ENCODE assay signal across 17 mouse cellular contexts in the genomic region with DNA sequence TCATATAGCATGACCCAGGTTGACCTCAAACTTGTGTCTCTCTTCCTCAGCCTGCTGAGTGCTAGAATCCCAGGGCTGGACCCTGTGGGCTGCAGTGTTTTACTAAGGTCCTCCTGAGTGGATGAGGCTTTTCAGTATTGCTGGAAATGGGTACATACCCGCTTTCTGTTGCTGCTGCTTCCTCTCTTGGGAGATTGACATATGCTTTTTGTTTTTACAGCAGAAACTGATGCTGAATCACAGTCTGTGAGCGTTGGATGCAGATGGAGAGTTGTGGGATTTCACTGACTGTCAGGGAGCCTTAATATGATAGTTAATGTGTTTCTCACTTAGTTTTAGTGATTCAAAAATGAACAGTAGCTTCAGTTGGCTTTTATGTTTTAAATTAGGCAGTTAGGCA. TPM values are rescaled to one million over a fixed set of nuclear protein-coding genes. Genes with fewer than 3 reads are reported as not detected.
A peak's percentile ranks its signal among the peaks of the same experiment; 100 is the strongest.
DNase-seq lines count a peak whose midpoint lies in the region; ATAC-seq and TF ChIP-seq lines count a peak whose summit lies in the region.
"Had no signal": no experiment of that assay in that cellular context is flagged by ENCODE, and none has a peak within 500 bp of the region (broad histone marks: within the 10 kb centered on the region; RNA-seq: fewer than 3 reads in every experiment).

No protein-coding gene starts in this region.

- TF ChIP-seq POLR2A in CH12.LX (IDR thresholded peaks at IDR 0.05; ENCODE audit: low read depth, low read length) (no peak), myocyte (IDR thresholded peaks at IDR 0.05; ENCODE audit: insufficient read length, low read depth) (no peak)
- TF ChIP-seq POLR2A in embryonic fibroblast, embryonic 13.5 days (IDR thresholded peaks at IDR 0.05; ENCODE audit: low read depth, low read length): no peak

- WGBS in kidney, embryonic 16.5 days: 83% methylated on average over 2 of the region's 2 CpGs

- no peak for ATAC-seq in kidney, embryonic 16.5 days (ENCODE audit: low FRiP score, low TSS enrichment)
- ATAC-seq: lung, postnatal 0 days had no signal

- no peak for TF ChIP-seq EP300 in CH12.LX (IDR thresholded peaks at IDR 0.05; ENCODE audit: low read length)

- no peak for DNase-seq in kidney, adult 9 months
- DNase-seq in CH12.LX (ENCODE audit: extremely low read depth): no peak
- DNase-seq in kidney, postnatal 4 days: no peak
- no peak for DNase-seq in thymus, postnatal 0 days (ENCODE audit: low spot score)
- DNase-seq: kidney, adult 8-10 months; right cerebral cortex, postnatal 25 days had no signal

- H3K4me3 ChIP-seq in kidney, embryonic 16.5 days (ENCODE audit: low read length): no peak overlapping the region
- peak overlapping the region in 1 of 3 experiments; percentile 5 for H3K4me3 ChIP-seq in CH12.LX (replicated peaks in 1 of 3; ENCODE audit: low read depth in 2 of 3, low read length in 2 of 3, poor library complexity in 1 of 3)
- no peak overlapping the region for H3K4me3 ChIP-seq in embryonic fibroblast, embryonic 13.5 days (ENCODE audit: insufficient read depth, low read length)
- no peak overlapping the region for H3K4me3 ChIP-seq in myocyte
- H3K4me3 ChIP-seq: embryonic facial prominence, embryonic 15.5 days; hindbrain, embryonic 10.5 days; midbrain, embryonic 12.5 days; neural tube, embryonic 13.5 days had no signal

- dilution Hi-C loops in CH12.LX (cut with MboI; ENCODE audit: extremely low pct_ligation_motif_present, extremely low pct_unique_long_range_greater_than_20kb, low sequenced_read_pairs): no loop called here

- no peak overlapping the region for H3ac ChIP-seq in myocyte (ENCODE audit: control insufficient read depth, insufficient read length)

- no peak overlapping the region for H3K9ac ChIP-seq in kidney, embryonic 16.5 days (replicated peaks; ENCODE audit: low read length)
- H3K9ac ChIP-seq in CH12.LX (ENCODE audit: insufficient read depth, low read depth): peak overlapping the region; percentile 67
- H3K9ac ChIP-seq: embryonic facial prominence, embryonic 15.5 days; midbrain, embryonic 12.5 days; neural tube, embryonic 13.5 days had no signal

- H3K79me2 ChIP-seq in CH12.LX (replicated peaks; ENCODE audit: control insufficient read depth, extremely low read depth, insufficient read depth, poor library complexity, severe bottlenecking) (peaks cover 99% of the 10 kb centered on the region), myocyte (ENCODE audit: control insufficient read depth, insufficient read depth) (peaks cover 99% of the 10 kb centered on the region)

- H3K36me3 ChIP-seq in kidney, embryonic 16.5 days (ENCODE audit: insufficient read depth, low read length): peaks cover 10% of the 10 kb centered on the region; the same call in 1 of the 2 replicates
- H3K36me3 ChIP-seq in CH12.LX (replicated peaks in 1 of 2; ENCODE audit: control insufficient read depth in 1 of 2, insufficient read depth in 1 of 2, low read length in 1 of 2) (peaks cover 20 to 83% of the 10 kb centered on the region in 2 experiments), myocyte (ENCODE audit: control insufficient read depth, insufficient read depth) (no peaks in the 10 kb centered on the region)

- no peaks in the 10 kb centered on the region for H3K27me3 ChIP-seq in kidney, embryonic 16.5 days (ENCODE audit: insufficient read depth, low read length)
- H3K27me3 ChIP-seq in CH12.LX (replicated peaks): no peaks in the 10 kb centered on the region
- H3K27me3 ChIP-seq in myocyte (ENCODE audit: control insufficient read depth, insufficient read depth, insufficient read length): no peaks in the 10 kb centered on the region
- H3K27me3 ChIP-seq: embryonic facial prominence, embryonic 15.5 days; midbrain, embryonic 12.5 days; neural tube, embryonic 13.5 days had no signal

- in situ Hi-C loops in CH12.LX (cut with MboI; ENCODE audit: low pct_ligation_motif_present, low pct_unique_long_range_greater_than_20kb, low sequenced_read_pairs): no loop called here

- TF ChIP-seq RAD21 in CH12.LX (IDR thresholded peaks at IDR 0.05; ENCODE audit: low read depth, low read length): no peak

- peaks cover 46% of the 10 kb centered on the region for H3K4me1 ChIP-seq in kidney, embryonic 16.5 days (ENCODE audit: insufficient read depth, low read length)
- peaks cover 21 to 82% of the 10 kb centered on the region in 2 experiments for H3K4me1 ChIP-seq in CH12.LX (ENCODE audit: control insufficient read depth in 1 of 2, insufficient read depth in 2 of 2)
- H3K4me1 ChIP-seq in embryonic fibroblast, embryonic 13.5 days (ENCODE audit: control insufficient read depth, insufficient read depth, low read length): peaks cover 29% of the 10 kb centered on the region

- H3K27ac ChIP-seq in kidney, embryonic 16.5 days (ENCODE audit: low read length): 0 out of 2 replicates have a peak overlapping the region, but pooled peaks have one; percentile 20
- H3K27ac ChIP-seq in CH12.LX (ENCODE audit: insufficient read depth, low read depth): peak overlapping the region; percentile 71
- peak overlapping the region; percentile 36; the same call in 1 of the 2 replicates for H3K27ac ChIP-seq in embryonic fibroblast, embryonic 13.5 days (ENCODE audit: insufficient read depth, low read length)
- H3K27ac ChIP-seq: embryonic facial prominence, embryonic 15.5 days; hindbrain, embryonic 10.5 days; midbrain, embryonic 12.5 days; neural tube, embryonic 13.5 days had no signal

- no peaks in the 10 kb centered on the region for H3K9me3 ChIP-seq in kidney, embryonic 16.5 days (ENCODE audit: low read length)
- H3K9me3 ChIP-seq in CH12.LX (replicated peaks; ENCODE audit: low read length): no peaks in the 10 kb centered on the region
- H3K9me3 ChIP-seq: embryonic facial prominence, embryonic 15.5 days; hindbrain, embryonic 10.5 days; midbrain, embryonic 12.5 days; neural tube, embryonic 13.5 days had no signal

- TF ChIP-seq CTCF in CH12.LX (conservative IDR thresholded peaks at IDR 0.05 in 1 of 2, IDR thresholded peaks at IDR 0.05 in 1 of 2; ENCODE audit: low read depth in 2 of 2, low read length in 2 of 2): no peak
- no peak for TF ChIP-seq CTCF in embryonic fibroblast, embryonic 13.5 days (IDR thresholded peaks at IDR 0.05; ENCODE audit: borderline replicate concordance, insufficient read depth, low read length)

- no peak overlapping the region for H3K4me2 ChIP-seq in kidney, embryonic 16.5 days (replicated peaks; ENCODE audit: low read depth, low read length)
- peak overlapping the region; percentile 68 for H3K4me2 ChIP-seq in CH12.LX (ENCODE audit: insufficient read depth, low read depth, poor library complexity, severe bottlenecking)
- peak overlapping the region; percentile 85 for H3K4me2 ChIP-seq in myocyte (ENCODE audit: low read depth)
- H3K4me2 ChIP-seq: embryonic facial prominence, embryonic 15.5 days; midbrain, embryonic 12.5 days; neural tube, embryonic 13.5 days had no signal

TF ChIP-seq in CH12.LX, 34 proteins besides CTCF, POLR2A, EP300 and RAD21:
- peak; percentile 14; the same call in 1 of the 2 replicates for TF ChIP-seq ETS1 (conservative IDR thresholded peaks at IDR 0.05; ENCODE audit: low read depth, low read length)
- TF ChIP-seq KAT2A (IDR thresholded peaks at IDR 0.05; ENCODE audit: insufficient replicate concordance, low read length): no peak
- 0 out of 2 replicates have a peak, but pooled peaks have one; percentile 16 for TF ChIP-seq MXI1 (IDR thresholded peaks at IDR 0.05; ENCODE audit: low read depth, low read length)
TF ChIP-seq in CH12.LX: peak in this region for 2.

TF ChIP-seq in myocyte, 11 proteins besides CTCF, POLR2A, EP300 and RAD21 (continues in another document):
- TF ChIP-seq REST (IDR thresholded peaks at IDR 0.05; ENCODE audit: insufficient read depth, insufficient read length) (no peak), MYOD1 (IDR thresholded peaks at IDR 0.05; ENCODE audit: control insufficient read depth in 1 of 3, insufficient read length in 2 of 3, low read depth in 2 of 3) (no peak), SRF (IDR thresholded peaks at IDR 0.05; ENCODE audit: control insufficient read depth, insufficient read length, low read depth) (no peak), MAX (IDR thresholded peaks at IDR 0.05; ENCODE audit: low read depth) (no peak)

RNA-seq across cellular contexts. Expression of a gene that starts 11.5 kb away (rescaled TPM):
- polyA plus RNA-seq in kidney, embryonic 16.5 days (2015; fragmentation: Nextera tagmentation; extraction: Ambion mirVana): 134 and 136 TPM in 2 replicates
- total RNA-seq in CH12.LX (2012; rRNA removed) (288 and 377 TPM in 2 replicates), CH12.LX (2014; rRNA removed) (80.1 and 83.7 TPM in 2 replicates)
- polyA plus RNA-seq in CH12.LX (2012; ENCODE audit: insufficient read length, low read depth) (197 and 210 TPM in 2 replicates), myocyte (2012; fragmentation: generic; extraction: Trizol) (190 TPM)
- 138 and 140 TPM in 2 replicates for polyA plus RNA-seq in embryonic fibroblast, embryonic 13.5 days (2011; ENCODE audit: insufficient read length, low read depth, missing spikeins)
- polyA plus RNA-seq in thymus, postnatal 0 days (2015; fragmentation: Nextera tagmentation; extraction: Ambion mirVana): 69.2 and 70.6 TPM in 2 replicates

RNA-seq across cellular contexts. Expression of a gene that starts 37.3 kb away (rescaled TPM):
- polyA plus RNA-seq in kidney, embryonic 16.5 days (2015; fragmentation: Nextera tagmentation; extraction: Ambion mirVana): not detected in 2 replicates
- not detected in 2 replicates for total RNA-seq in CH12.LX (2012; rRNA removed)
- total RNA-seq in CH12.LX (2014; rRNA removed): not detected in 2 replicates
- not detected in 2 replicates for polyA plus RNA-seq in CH12.LX (2012; ENCODE audit: insufficient read length, low read depth)
- not detected in 2 replicates for polyA plus RNA-seq in embryonic fibroblast, embryonic 13.5 days (2011; ENCODE audit: insufficient read length, low read depth, missing spikeins)
- polyA plus RNA-seq in myocyte (2012; fragmentation: generic; extraction: Trizol): not detected
- polyA plus RNA-seq in thymus, postnatal 0 days (2015; fragmentation: Nextera tagmentation; extraction: Ambion mirVana): not detected in 2 replicates
- total RNA-seq: common myeloid progenitor, adult 5-6 weeks had no signal
- polyA plus RNA-seq: embryonic facial prominence, embryonic 15.5 days; hindbrain, embryonic 10.5 days; limb, embryonic 14.5 days; lung, postnatal 0 days; midbrain, embryonic 12.5 days; neural tube, embryonic 13.5 days; urinary bladder, adult 2 months had no signal

RNA-seq across cellular contexts. Expression of a gene that starts 58.3 kb away (rescaled TPM):
- polyA plus RNA-seq in kidney, embryonic 16.5 days (2015; fragmentation: Nextera tagmentation; extraction: Ambion mirVana): 11.5 and 12.6 TPM in 2 replicates
- total RNA-seq in CH12.LX (2012; rRNA removed) (7.4 and 7.8 TPM in 2 replicates), CH12.LX (2014; rRNA removed) (3.0 and 4.4 TPM in 2 replicates)
- polyA plus RNA-seq in CH12.LX (2012; ENCODE audit: insufficient read length, low read depth) (7.2 and 10.8 TPM in 2 replicates), myocyte (2012; fragmentation: generic; extraction: Trizol) (6.7 TPM)
- 15.3 and 15.4 TPM in 2 replicates for polyA plus RNA-seq in embryonic fibroblast, embryonic 13.5 days (2011; ENCODE audit: insufficient read length, low read depth, missing spikeins)
- 10.5 and 12.6 TPM in 2 replicates for polyA plus RNA-seq in thymus, postnatal 0 days (2015; fragmentation: Nextera tagmentation; extraction: Ambion mirVana)

RNA-seq across cellular contexts. Expression of a gene that starts 58.9 kb away (rescaled TPM):
- not detected in 2 replicates for polyA plus RNA-seq in kidney, embryonic 16.5 days (2015; fragmentation: Nextera tagmentation; extraction: Ambion mirVana)
- total RNA-seq in CH12.LX (2012; rRNA removed): not detected in 2 replicates
- total RNA-seq in CH12.LX (2014; rRNA removed): not detected in 2 replicates
- not detected in 2 replicates for polyA plus RNA-seq in CH12.LX (2012; ENCODE audit: insufficient read length, low read depth)
- not detected in 2 replicates for polyA plus RNA-seq in embryonic fibroblast, embryonic 13.5 days (2011; ENCODE audit: insufficient read length, low read depth, missing spikeins)
- not detected for polyA plus RNA-seq in myocyte (2012; fragmentation: generic; extraction: Trizol)
- polyA plus RNA-seq in thymus, postnatal 0 days (2015; fragmentation: Nextera tagmentation; extraction: Ambion mirVana): 0.07 TPM in 1 of 2 replicates, not detected in the other
- total RNA-seq: common myeloid progenitor, adult 5-6 weeks had no signal
- polyA plus RNA-seq: embryonic facial prominence, embryonic 15.5 days; hindbrain, embryonic 10.5 days; lung, postnatal 0 days; midbrain, embryonic 12.5 days; neural tube, embryonic 13.5 days; urinary bladder, adult 2 months had no signal

Comparison
In these comparisons a context has a peak if more than half of its experiments do, and no peak if none do; other contexts are left out.
1. H3K27ac ChIP-seq: peak in every context shown above with its lines; median percentile 71 in CH12.LX; 36 in embryonic fibroblast, embryonic 13.5 days; 20 in kidney, embryonic 16.5 days.